Mouse (Mus musculus): ENCODE measurements around the gene Raver2.
A peak's percentile ranks its signal among the peaks of the same experiment; 100 is the strongest.

Gene Raver2

GRCm38 (mm10) chr4:101121002-101121401, 52.2 kb downstream of the Raver2 start:
- DNase-seq = peak; percentile 14 to 35

- DNase-seq = no peak
Measured at GRCm38 (mm10) chr4:101135013-101135412, 66.2 kb downstream of the Raver2 start.

GRCm38 (mm10) chr4:101135909-101136308, 67.1 kb downstream of the Raver2 start:
- DNase-seq = no peak

GRCm38 (mm10) chr4:101137975-101138374, 69.2 kb downstream of the Raver2 start:
- no peak for DNase-seq

- DNase-seq = no peak
Measured at GRCm38 (mm10) chr4:101141768-101142167, 73.0 kb downstream of the Raver2 start.

- DNase-seq = no peak
Measured at GRCm38 (mm10) chr4:101143901-101144300, 75.1 kb downstream of the Raver2 start.

- DNase-seq = no peak
Measured at GRCm38 (mm10) chr4:101144361-101144760, 75.6 kb downstream of the Raver2 start.

GRCm38 (mm10) chr4:101144790-101145189, 76.0 kb downstream of the Raver2 start:
- no peak for DNase-seq

- peak; percentile 67 to 79 for DNase-seq
Measured at GRCm38 (mm10) chr4:101146047-101146745, 77.4 kb downstream of the Raver2 start.

GRCm38 (mm10) chr4:101146891-101147655, 78.3 kb downstream of the Raver2 start:
- no peak for DNase-seq

GRCm38 (mm10) chr4:101155541-101155940, 86.8 kb downstream of the Raver2 start:
- no peak for DNase-seq

GRCm38 (mm10) chr4:101157476-101157875, 88.7 kb downstream of the Raver2 start:
- no peak for DNase-seq

- DNase-seq = no peak
Measured at GRCm38 (mm10) chr4:101158282-101158681, 89.5 kb downstream of the Raver2 start.

- DNase-seq = no peak
Measured at GRCm38 (mm10) chr4:101159191-101159764, 90.5 kb downstream of the Raver2 start.

- no peak for DNase-seq
Measured at GRCm38 (mm10) chr4:101160821-101161220, 92.0 kb downstream of the Raver2 start.

- DNase-seq = no peak
Measured at GRCm38 (mm10) chr4:101164189-101164588, 95.4 kb downstream of the Raver2 start.

GRCm38 (mm10) chr4:101164673-101165072, 95.9 kb downstream of the Raver2 start:
- DNase-seq = no peak

GRCm38 (mm10) chr4:101165776-101166175, 97.0 kb downstream of the Raver2 start:
- DNase-seq = no peak

- DNase-seq = no peak
Measured at GRCm38 (mm10) chr4:101167777-101168176, 99.0 kb downstream of the Raver2 start.

GRCm38 (mm10) chr4:101168189-101168778, 99.5 kb downstream of the Raver2 start:
- peak in 1 of 2 experiments; percentile 50 for DNase-seq

GRCm38 (mm10) chr4:101172738-101173137, 104.0 kb downstream of the Raver2 start:
- peak in 1 of 2 experiments; percentile 39 for DNase-seq

- DNase-seq = no peak
Measured at GRCm38 (mm10) chr4:101174916-101175625, 106.3 kb downstream of the Raver2 start.

- DNase-seq = no peak
Measured at GRCm38 (mm10) chr4:101176123-101176522, 107.3 kb downstream of the Raver2 start.

Data from lung, postnatal 4 days (tissue).